Mouse (Mus musculus) myocyte (in vitro differentiated cells): ENCODE results near the gene Slc25a39. TPM values are rescaled to one million over a fixed set of nuclear protein-coding genes. Genes with fewer than 3 reads are reported as not detected.

ENCODE experiments used
- H3K27me3 ChIP-seq: one replicate; pipeline ENCODE4 v1.6.1; 2011; ENCODE audit not compliant: control insufficient read depth, insufficient read depth, insufficient read length
- H3K36me3 ChIP-seq: one replicate; pipeline ENCODE4 v1.6.1; 2011; ENCODE audit not compliant: control insufficient read depth, insufficient read depth
- H3K4me2 ChIP-seq: one replicate; pipeline ENCODE4 v1.6.1; 2011; ENCODE audit warnings: low read depth, control low read depth
- H3K4me3 ChIP-seq: one replicate; pipeline ENCODE4 v1.5.1; 2011; ENCODE audit warnings: mild to moderate bottlenecking, control low read depth, moderate library complexity
- H3K79me2 ChIP-seq: one replicate; pipeline ENCODE4 v1.6.1; 2011; ENCODE audit not compliant: control insufficient read depth, insufficient read depth
- H3ac ChIP-seq: one replicate; pipeline ENCODE4 v1.6.1; 2011; ENCODE audit not compliant: control insufficient read depth, insufficient read length
- CEBPB ChIP-seq: IDR thresholded peaks from 2 replicates; pipeline ENCODE4 v1.6.1; 2011; ENCODE audit warnings: mild to moderate bottlenecking, moderate library complexity; ENCODE audit not compliant: poor library complexity, insufficient read depth, severe bottlenecking
- E2F4 ChIP-seq: IDR thresholded peaks from one replicate; pipeline ENCODE4 v1.6.1; 2011; ENCODE audit warnings: mild to moderate bottlenecking, control low read depth, moderate library complexity; ENCODE audit not compliant: insufficient read depth
- MAX ChIP-seq: IDR thresholded peaks from one replicate; pipeline ENCODE4 v1.6.1; 2011; ENCODE audit warnings: low read depth, mild to moderate bottlenecking, control low read depth
- MYOD1 ChIP-seq, 3 experiments: IDR thresholded peaks; one replicate each; pipeline ENCODE4 v1.6.1; 2011; ENCODE audit warnings: control low read depth in 2 of 3, low read depth in 2 of 3, mild to moderate bottlenecking in 2 of 3, moderate library complexity in 1 of 3; ENCODE audit not compliant: insufficient read length in 2 of 3, control insufficient read depth in 1 of 3
- MYOG ChIP-seq, 3 experiments: IDR thresholded peaks; one replicate each; pipeline ENCODE4 v1.6.1; 2011; ENCODE audit warnings: control low read depth in 2 of 3, low read depth in 2 of 3, mild to moderate bottlenecking in 2 of 3; ENCODE audit not compliant: insufficient read length in 2 of 3, control insufficient read depth in 1 of 3, insufficient read depth in 1 of 3
- POLR2A ChIP-seq: IDR thresholded peaks from one replicate; pipeline ENCODE4 v1.6.1; 2011; ENCODE audit warnings: low read depth, mild to moderate bottlenecking, control low read depth, moderate library complexity; ENCODE audit not compliant: insufficient read length
- POLR2AphosphoS2 ChIP-seq: IDR thresholded peaks from one replicate; pipeline ENCODE4 v1.6.1; 2011; ENCODE audit warnings: low read depth, control low read depth; ENCODE audit not compliant: insufficient read length
- REST ChIP-seq: IDR thresholded peaks from one replicate; pipeline ENCODE4 v1.6.1; 2011; ENCODE audit warnings: mild to moderate bottlenecking, control low read depth, moderate library complexity; ENCODE audit not compliant: insufficient read depth, insufficient read length
- SRF ChIP-seq: IDR thresholded peaks from one replicate; pipeline ENCODE4 v1.6.1; 2011; ENCODE audit warnings: low read depth; ENCODE audit not compliant: control insufficient read depth, insufficient read length
- TCF12 ChIP-seq: IDR thresholded peaks from one replicate; pipeline ENCODE4 v1.6.1; 2011; ENCODE audit warnings: mild to moderate bottlenecking, control low read depth; ENCODE audit not compliant: poor library complexity, insufficient read depth, severe bottlenecking
- TCF3 ChIP-seq: IDR thresholded peaks from one replicate; pipeline ENCODE4 v1.6.1; 2011; ENCODE audit warnings: low read depth, control low read depth; ENCODE audit not compliant: insufficient read length
- USF1 ChIP-seq: IDR thresholded peaks from one replicate; pipeline ENCODE4 v1.6.1; 2011; ENCODE audit warnings: low read depth, mild to moderate bottlenecking, control low read depth, moderate library complexity
- polyA plus RNA-seq: library from polyadenylated mRNA; unstranded; fragments of >200 nt; fragmentation: generic; extraction: Trizol; gene quantifications from one replicate; pipeline ENCODE4 v1.2.1, GENCODE M21; 2012; ENCODE audit warnings: missing spikeins

The Slc25a39 gene
- polyA plus RNA-seq, 1 experiment = 274 TPM

DNA sequence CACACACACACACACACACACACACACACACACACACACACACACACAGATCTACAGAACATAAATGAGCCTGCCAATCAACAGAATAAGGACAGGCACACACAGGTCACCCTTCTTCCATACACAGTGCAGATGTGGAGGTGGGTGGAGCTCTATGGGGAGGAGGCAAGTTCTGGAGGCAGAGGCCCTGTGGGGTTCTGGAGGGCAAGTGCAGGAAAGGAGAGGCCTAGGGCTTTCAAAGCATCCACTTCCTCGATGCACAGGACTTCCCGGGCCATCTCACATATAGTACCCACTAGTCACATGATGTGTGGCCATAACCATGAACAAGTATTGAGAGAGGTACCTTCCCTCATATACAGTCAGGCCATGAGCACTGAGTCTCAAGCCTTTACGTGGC, 52.2 kb downstream of the Slc25a39 start:
- no peak overlapping the region for H3K4me3 ChIP-seq

DNA sequence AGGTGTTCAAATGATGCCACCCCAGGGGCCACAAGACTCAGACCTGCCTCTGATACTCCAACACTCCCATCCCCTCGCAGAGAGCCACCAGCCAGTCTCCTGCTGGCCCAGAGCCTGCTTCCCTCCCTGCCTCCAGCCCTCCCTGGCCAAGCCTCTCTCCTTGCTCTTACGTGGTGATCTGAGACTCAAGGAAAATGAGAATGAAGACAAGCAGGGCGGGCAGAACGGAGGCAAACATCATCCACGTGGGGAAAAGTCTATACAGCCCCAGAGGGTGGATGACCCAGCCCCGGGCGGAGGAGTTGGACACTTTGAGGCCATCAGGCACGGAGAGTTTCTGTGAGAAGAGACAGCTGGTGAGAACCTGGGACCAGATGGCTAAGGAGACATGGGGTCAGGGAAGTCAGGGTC, 54.7 kb downstream of the Slc25a39 start:
- Histone ChIP-seq H3K4me3 (no peak overlapping the region), H3K79me2 (no peaks in the 10 kb centered on the region), H3K27me3 (peaks cover 88% of the 10 kb centered on the region), H3K36me3 (no peaks in the 10 kb centered on the region), H3K4me2 (no peak overlapping the region), H3ac (no peak overlapping the region)
- TF ChIP-seq MYOD1 (IDR thresholded peaks at IDR 0.05; ENCODE audit: control insufficient read depth in 1 of 3, insufficient read length in 2 of 3, low read depth in 2 of 3) (no peak), SRF (no peak), MAX (no peak), TCF3 (no peak), E2F4 (no peak), REST (no peak), CEBPB (no peak), MYOG (IDR thresholded peaks at IDR 0.05; ENCODE audit: control insufficient read depth in 1 of 3, insufficient read depth in 1 of 3, insufficient read length in 2 of 3, low read depth in 2 of 3) (no peak), POLR2A (no peak), POLR2AphosphoS2 (no peak), TCF12 (no peak), USF1 (no peak)

More for the DNA sequence above, 52.2 kb downstream of the Slc25a39 start:
- TF ChIP-seq REST (no peak), TCF3 (no peak), MAX (no peak), MYOD1 (IDR thresholded peaks at IDR 0.05; ENCODE audit: control insufficient read depth in 1 of 3, insufficient read length in 2 of 3, low read depth in 2 of 3) (no peak), SRF (no peak), MYOG (IDR thresholded peaks at IDR 0.05; ENCODE audit: control insufficient read depth in 1 of 3, insufficient read depth in 1 of 3, insufficient read length in 2 of 3, low read depth in 2 of 3) (no peak), CEBPB (no peak), USF1 (no peak), E2F4 (no peak), POLR2AphosphoS2 (no peak), TCF12 (no peak), POLR2A (no peak)
- Histone ChIP-seq H3K79me2 (no peaks in the 10 kb centered on the region), H3K36me3 (no peaks in the 10 kb centered on the region), H3K27me3 (peaks cover 89% of the 10 kb centered on the region), H3ac (no peak overlapping the region), H3K4me2 (no peak overlapping the region)

Other genes starting within 250 kb of the Slc25a39 start
- gene Lsm12, start 222.7 kb downstream of the Slc25a39 start, polyA plus RNA-seq = 33.1 TPM
- 58.1 TPM for gene G6pc3, start 218.3 kb downstream of the Slc25a39 start, polyA plus RNA-seq
- 77.3 TPM for gene Hdac5, start 177.8 kb downstream of the Slc25a39 start, polyA plus RNA-seq
- 4.4 TPM for gene BC030867, start 159.1 kb downstream of the Slc25a39 start, polyA plus RNA-seq
- 5.1 TPM for gene Asb16, start 139.2 kb downstream of the Slc25a39 start, polyA plus RNA-seq
- gene Tmub2, start 123.0 kb downstream of the Slc25a39 start, polyA plus RNA-seq = 39.5 TPM
- gene Atxn7l3, start 111.3 kb downstream of the Slc25a39 start, polyA plus RNA-seq = 39.5 TPM
- gene Ubtf, start 88.2 kb downstream of the Slc25a39 start, polyA plus RNA-seq = 58.6 TPM
- not detected for gene Slc4a1, start 41.7 kb downstream of the Slc25a39 start, polyA plus RNA-seq
- gene Rundc3a, start 14.5 kb downstream of the Slc25a39 start, polyA plus RNA-seq = 10.3 TPM
- 174 TPM for gene Grn, start 22.4 kb upstream of the Slc25a39 start, polyA plus RNA-seq
- gene Fam171a2, start 39.7 kb upstream of the Slc25a39 start, polyA plus RNA-seq = 162 TPM
- 7.2 TPM for gene Itga2b, start 62.2 kb upstream of the Slc25a39 start, polyA plus RNA-seq
- 9.0 TPM for gene Gpatch8, start 148.4 kb upstream of the Slc25a39 start, polyA plus RNA-seq
- 1.9 TPM for gene Gm11627, start 171.5 kb upstream of the Slc25a39 start, polyA plus RNA-seq
- 66.9 TPM for gene Fzd2, start 196.4 kb upstream of the Slc25a39 start, polyA plus RNA-seq